Mouse (Mus musculus) fat pad, adult 2 months (tissue): ENCODE results near the gene Sp140.
"Not testable (repeated sequence)": the region's sequence is repeated elsewhere in the genome, so short reads cannot be mapped to it uniquely, and the experiment has no call there.

Experiments used
- DNase-seq: peaks from one replicate; pipeline ENCODE4 v3.0.0-alpha.2; 2011; ENCODE audit warnings: low read depth, low spot score; ENCODE audit errors: extremely low read depth

The Sp140 gene

DNA sequence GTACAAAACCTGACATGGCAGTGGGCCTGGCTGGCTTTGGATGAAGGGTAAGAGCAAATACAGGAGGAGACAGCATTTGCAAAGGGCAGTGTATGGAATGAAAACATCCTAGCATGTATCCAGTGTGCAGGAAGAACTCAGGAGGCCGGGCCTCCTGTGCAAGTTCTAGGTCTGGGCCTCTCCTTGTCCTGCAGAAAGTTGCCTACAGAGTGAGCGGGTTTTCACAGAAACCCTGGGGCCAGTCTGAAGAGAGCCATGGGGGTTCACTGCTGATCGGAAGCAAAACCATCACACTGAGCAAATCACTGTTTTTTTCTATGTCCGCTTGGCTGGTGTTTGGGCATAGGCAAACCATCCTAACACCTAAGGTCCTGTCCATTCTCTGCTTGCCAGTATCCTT, 38.0 kb downstream of the Sp140 start:
- not testable (repeated sequence) for DNase-seq

DNA sequence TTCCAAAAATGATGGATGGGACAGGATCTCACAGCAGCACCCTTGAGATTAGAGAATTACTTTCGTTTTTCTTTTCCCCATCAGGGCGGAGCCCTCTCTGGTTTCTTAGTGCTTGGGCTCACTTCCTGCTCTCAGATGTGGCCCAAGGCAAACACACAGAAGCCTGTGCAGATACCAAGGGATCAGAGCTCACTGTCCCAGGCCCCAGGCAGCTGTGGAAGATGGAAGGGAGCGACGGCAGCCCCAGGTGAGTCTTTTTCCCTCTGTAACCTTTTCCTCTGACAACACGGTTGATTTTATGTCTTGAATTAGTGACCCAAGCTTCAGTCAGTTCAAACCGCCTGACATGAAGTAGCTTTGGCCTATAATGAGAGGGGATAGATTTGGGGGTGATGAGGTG, 49.7 kb downstream of the Sp140 start, which contains the start of gene Sp100:
TSS of gene Sp100 (plus strand) at position 108 of the 400 bp plus-strand sequence.
- not testable (repeated sequence) for DNase-seq

DNA sequence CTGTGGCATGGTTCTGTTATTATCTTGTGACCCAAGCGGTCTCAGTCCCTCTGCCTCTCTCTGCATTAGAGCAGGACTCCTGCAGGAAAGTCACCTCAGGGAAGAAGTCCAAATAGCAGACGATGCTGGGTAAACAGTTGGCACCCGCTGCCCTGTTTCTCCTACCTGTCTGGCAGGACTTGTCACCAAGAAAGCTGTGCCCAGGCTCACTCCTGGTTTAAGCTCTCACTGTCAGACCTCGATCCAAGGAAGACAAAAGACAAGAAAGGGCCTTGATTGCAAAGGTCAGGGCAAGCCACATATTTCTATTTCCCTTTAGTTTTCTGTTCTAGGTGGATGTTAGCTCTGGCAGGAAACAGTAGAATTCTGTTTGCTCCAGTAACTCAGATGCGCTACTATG, 50.3 kb downstream of the Sp140 start:
- not testable (repeated sequence) for DNase-seq

DNA sequence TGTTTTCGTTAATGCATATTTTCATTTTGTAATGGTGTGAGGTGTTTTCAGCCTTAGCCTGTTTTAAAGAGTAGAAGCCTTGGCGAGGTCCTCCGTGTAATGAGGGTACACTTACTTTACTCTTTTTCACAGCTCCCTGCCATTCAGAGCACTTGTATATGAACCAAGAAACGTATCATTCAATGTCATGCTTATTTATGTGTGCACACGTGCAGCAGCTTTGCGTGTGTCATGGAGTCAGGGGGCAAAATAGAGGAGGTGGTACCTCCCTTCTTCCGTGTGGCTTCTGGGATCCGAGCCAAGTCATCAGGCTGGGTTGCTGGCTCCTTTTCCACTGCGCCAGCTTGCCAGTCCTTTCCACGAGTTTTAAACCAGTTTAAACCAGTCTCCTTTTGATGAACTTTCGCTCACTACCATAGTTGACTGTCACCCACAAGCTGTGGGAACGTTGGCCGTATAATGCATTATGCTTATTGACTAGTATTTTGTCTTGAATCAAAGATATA, 51.6 kb downstream of the Sp140 start:
- DNase-seq: not testable (repeated sequence)

DNA sequence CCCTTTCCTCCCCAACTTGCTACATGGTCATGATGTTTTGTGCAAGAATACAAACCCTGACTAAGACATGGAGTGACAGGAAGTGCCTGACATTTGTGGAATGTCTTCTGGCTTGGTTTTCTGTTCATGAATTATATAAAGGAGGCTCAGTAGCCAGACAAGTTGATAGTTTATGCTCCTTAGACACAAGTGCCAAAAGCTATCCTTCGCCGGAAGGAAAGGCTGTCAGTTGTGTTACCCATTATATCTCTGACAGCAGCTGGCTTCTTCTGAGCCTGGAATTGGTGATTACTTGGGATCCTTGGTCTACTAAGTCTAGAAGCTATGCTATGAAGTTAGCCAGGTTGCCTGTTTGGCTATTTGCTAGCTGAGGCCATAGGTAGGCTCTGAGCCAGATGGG, 57.0 kb downstream of the Sp140 start:
- not testable (repeated sequence) for DNase-seq

DNA sequence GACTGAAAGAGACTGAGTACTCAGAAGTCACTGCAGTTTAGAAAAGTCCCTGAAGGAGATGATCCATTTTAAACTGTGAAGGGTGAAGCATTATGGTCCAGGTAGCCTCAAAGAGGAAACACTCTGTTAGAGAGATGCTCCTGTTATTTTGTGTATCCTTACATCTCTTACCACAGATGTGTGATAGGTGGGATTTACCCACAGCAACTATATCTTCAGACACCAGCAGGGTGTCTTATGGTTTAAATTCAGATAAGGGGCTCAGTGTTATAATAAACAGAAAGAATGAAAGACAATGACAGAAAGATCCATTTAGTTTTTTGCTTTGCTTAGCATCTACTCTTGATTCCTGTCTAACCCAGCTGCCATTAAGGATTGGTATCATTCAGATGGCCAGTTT, 64.1 kb downstream of the Sp140 start:
- no peak for DNase-seq

DNA sequence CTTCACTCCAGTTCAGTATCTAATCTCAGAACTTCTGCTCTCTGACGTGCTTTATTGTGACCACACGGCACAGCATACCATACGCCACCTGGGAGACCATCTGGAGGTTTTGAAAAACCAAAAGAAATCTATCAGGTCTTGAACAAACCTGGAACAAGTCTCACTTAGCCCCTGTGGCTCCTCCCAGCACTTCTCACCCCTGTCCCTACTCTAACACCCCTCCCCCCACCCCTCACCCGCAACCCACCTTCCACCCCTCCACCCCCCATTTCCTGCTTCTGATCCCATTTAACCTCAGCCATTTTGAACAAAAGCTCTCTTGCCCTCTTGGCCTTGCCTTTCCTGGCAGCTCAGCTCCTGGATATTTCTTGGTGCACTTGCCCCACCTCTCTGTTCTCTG, 80.0 kb downstream of the Sp140 start:
- no peak for DNase-seq

DNA sequence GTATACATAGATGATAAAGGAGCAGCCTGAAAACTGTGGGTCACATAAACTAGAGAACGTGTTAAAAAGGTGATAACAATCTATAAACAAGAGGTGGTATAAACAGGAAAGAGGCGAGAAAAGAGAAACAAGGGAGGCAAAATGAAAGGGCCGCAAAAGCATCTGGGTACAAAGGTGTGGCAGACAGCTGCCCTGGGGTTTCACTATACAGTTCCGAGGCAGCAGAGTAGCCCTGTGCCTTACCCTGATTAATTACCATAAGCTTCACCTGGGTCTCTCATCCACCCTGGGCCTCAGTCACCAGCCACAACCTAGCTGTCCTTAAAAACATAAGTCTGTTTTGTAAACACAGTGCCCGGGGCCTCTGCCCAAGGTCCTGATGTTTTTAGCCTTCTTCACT, 86.5 kb downstream of the Sp140 start:
- DNase-seq: no peak

DNA sequence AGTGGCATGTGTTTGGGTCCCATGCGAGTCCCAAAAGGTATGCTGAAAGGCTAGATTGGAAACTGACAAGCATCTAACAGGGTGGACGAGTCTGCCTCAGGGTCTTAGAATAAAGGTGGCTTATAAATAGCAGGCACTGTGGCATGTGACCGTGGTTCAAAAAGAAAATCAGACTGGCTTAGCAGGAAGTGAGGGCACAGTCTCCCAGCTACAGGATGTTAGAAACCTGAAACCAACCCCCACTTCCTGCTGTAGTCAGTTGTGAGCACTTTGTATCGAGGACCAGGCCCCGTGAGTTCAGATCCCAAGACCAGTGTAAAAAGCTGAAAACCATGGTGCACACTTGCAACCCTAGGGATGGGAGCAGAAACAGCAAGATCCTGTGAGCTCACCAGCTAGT, 87.2 kb downstream of the Sp140 start:
- DNase-seq: no peak

DNA sequence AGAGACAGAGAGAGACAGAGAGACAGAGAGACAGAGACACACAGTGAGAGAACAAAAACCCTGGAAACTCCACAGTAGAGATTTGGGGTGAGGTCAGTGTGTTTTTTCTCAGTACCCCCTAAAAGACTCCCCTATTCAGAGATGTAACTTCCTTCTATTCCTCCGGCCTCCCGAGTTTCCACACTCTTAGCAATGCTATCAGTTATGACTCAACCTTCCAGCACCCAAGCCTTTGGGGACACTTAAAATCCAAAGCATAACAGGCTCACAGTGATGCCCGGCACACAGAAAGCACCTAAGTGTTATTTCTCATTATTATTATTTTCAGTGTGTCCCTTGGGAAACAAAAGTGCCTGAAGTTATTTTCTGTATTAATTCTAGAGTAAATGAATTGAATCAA, 90.4 kb downstream of the Sp140 start:
- no peak for DNase-seq

DNA sequence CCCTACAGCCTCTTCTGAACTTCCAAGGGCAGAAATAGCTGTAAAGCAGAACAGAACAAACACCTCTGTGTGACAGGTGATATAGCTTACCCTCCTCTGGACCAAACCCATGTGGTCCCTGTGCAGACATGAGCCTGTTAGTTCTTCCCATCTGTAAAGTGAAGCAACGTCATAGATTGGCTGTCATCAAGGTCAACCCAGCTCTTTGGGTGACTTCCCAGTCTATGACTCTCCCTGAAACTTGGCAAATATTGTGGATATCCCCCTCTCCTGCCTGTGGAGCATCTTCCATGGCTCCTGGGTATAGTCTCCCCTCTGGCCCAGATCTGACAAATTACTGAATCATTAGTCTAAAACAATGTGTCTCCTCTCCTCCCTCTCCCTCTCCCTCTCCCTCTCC, 92.1 kb downstream of the Sp140 start:
- no peak for DNase-seq

DNA sequence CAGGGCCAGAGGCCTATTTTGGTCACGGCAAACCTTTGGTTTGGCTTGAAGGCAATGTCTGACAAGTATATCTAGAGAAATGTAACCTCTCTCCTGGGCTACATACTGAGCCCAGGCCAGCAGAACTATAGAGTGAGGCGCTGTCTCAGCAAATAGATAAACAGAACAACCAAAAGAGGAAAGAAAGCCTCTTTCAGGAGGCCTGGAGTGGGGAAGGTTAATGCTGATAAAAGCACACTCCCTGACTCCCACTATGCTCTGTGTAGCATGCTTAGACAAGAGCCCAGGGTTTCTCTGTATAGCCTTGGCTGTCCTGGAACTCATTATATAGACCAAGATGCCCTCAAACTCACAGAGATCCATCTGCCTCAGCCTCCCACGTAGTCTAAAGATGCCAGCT, 93.1 kb downstream of the Sp140 start:
- DNase-seq: no peak
